Mouse (Mus musculus) CD4-positive, CD25-positive, alpha-beta regulatory T cell, adult 2 months (primary cell): ENCODE data around the gene Chchd3.

Experiments used
- DNase-seq: peaks from one replicate; pipeline ENCODE4 v3.0.0-alpha.2; 2012; ENCODE audit warnings: low read depth, low spot score

Chchd3 gene

GRCm38 (mm10) chr6:32935576-32935975, 124.5 kb downstream of the Chchd3 start:
- DNase-seq = no peak

- DNase-seq = no peak
These were observed 128.8 kb downstream of the Chchd3 start for GRCm38 (mm10) chr6:32931106-32931770.

GRCm38 (mm10) chr6:32922391-32922790, 137.7 kb downstream of the Chchd3 start:
- DNase-seq = no peak

GRCm38 (mm10) chr6:32920091-32920490, 140.0 kb downstream of the Chchd3 start:
- DNase-seq = no peak

GRCm38 (mm10) chr6:32910692-32911091, 149.4 kb downstream of the Chchd3 start:
- DNase-seq = no peak

- no peak for DNase-seq
These were observed 161.0 kb downstream of the Chchd3 start for GRCm38 (mm10) chr6:32899061-32899460.

- no peak for DNase-seq
These were observed 166.0 kb downstream of the Chchd3 start for GRCm38 (mm10) chr6:32894100-32894499.

- no peak for DNase-seq
These were observed 169.3 kb downstream of the Chchd3 start for GRCm38 (mm10) chr6:32890726-32891125.

- DNase-seq = no peak
These were observed 171.0 kb downstream of the Chchd3 start for GRCm38 (mm10) chr6:32888894-32889529.

- no peak for DNase-seq
These were observed 181.5 kb downstream of the Chchd3 start for GRCm38 (mm10) chr6:32878586-32878985.

- DNase-seq = no peak
These were observed 185.9 kb downstream of the Chchd3 start for GRCm38 (mm10) chr6:32874176-32874575.

- DNase-seq = no peak
These were observed 187.3 kb downstream of the Chchd3 start for GRCm38 (mm10) chr6:32872805-32873204.

- no peak for DNase-seq
These were observed 209.1 kb downstream of the Chchd3 start for GRCm38 (mm10) chr6:32850960-32851359.

GRCm38 (mm10) chr6:32848974-32849373, 211.1 kb downstream of the Chchd3 start:
- DNase-seq = no peak

- DNase-seq = no peak
These were observed 214.6 kb downstream of the Chchd3 start for GRCm38 (mm10) chr6:32845463-32845862.

GRCm38 (mm10) chr6:32837939-32838301, 222.1 kb downstream of the Chchd3 start:
- DNase-seq = no peak

GRCm38 (mm10) chr6:32837165-32837938, 222.7 kb downstream of the Chchd3 start:
- DNase-seq = no peak

GRCm38 (mm10) chr6:32823856-32824620, 236.0 kb downstream of the Chchd3 start:
- no peak for DNase-seq

- no peak for DNase-seq
These were observed 241.1 kb downstream of the Chchd3 start for GRCm38 (mm10) chr6:32818961-32819360.

- DNase-seq = no peak
These were observed 251.3 kb downstream of the Chchd3 start for GRCm38 (mm10) chr6:32808796-32809195.

GRCm38 (mm10) chr6:32807771-32808170, 252.3 kb downstream of the Chchd3 start:
- DNase-seq = no peak

- DNase-seq = no peak
These were observed 256.4 kb downstream of the Chchd3 start for GRCm38 (mm10) chr6:32803646-32804045.
